Comparison of ENCODE assay signal across 25 mouse cellular contexts in genomic region chr1:40659496-40659895, GRCm38 (mm10). TPM values are rescaled to one million over a fixed set of nuclear protein-coding genes. Genes with fewer than 3 reads are reported as not detected.
A peak's percentile ranks its signal among the peaks of the same experiment; 100 is the strongest.
DNase-seq lines count a peak whose midpoint lies in the region; ATAC-seq and TF ChIP-seq lines count a peak whose summit lies in the region.
"Had no signal": no experiment of that assay in that cellular context is flagged by ENCODE, and none has a peak within 500 bp of the region (broad histone marks: within the 10 kb centered on the region; RNA-seq: fewer than 3 reads in every experiment).

No protein-coding gene starts in this region.

- H3K36me3 ChIP-seq in embryonic facial prominence, embryonic 12.5 days = no peaks in the 10 kb centered on the region
- no peaks in the 10 kb centered on the region for H3K36me3 ChIP-seq in embryonic facial prominence, embryonic 10.5 days (replicated peaks)
- H3K36me3 ChIP-seq in heart, embryonic 16.5 days (ENCODE audit: control insufficient read depth, insufficient read depth) = no peaks in the 10 kb centered on the region
- no peaks in the 10 kb centered on the region for H3K36me3 ChIP-seq in kidney, postnatal 0 days (ENCODE audit: insufficient read depth, low read length)
- no peaks in the 10 kb centered on the region for H3K36me3 ChIP-seq in stomach, embryonic 15.5 days
- H3K36me3 ChIP-seq: G1E; liver, embryonic 12.5 days had no signal

- intact Hi-C loops in left cerebral cortex, postnatal 14 days (cut with DNase I) = loop anchor here (5.0 to 10.0 kb wide), 2 partner anchors 82 to 285 kb away; no protein-coding TSS in a partner anchor

- H3K9ac ChIP-seq in embryonic facial prominence, embryonic 12.5 days = no peak overlapping the region
- H3K9ac ChIP-seq in heart, embryonic 16.5 days (ENCODE audit: low read length) = no peak overlapping the region
- H3K9ac ChIP-seq in kidney, postnatal 0 days (ENCODE audit: low read depth, low read length) = no peak overlapping the region
- H3K9ac ChIP-seq in stomach, embryonic 15.5 days = no peak overlapping the region
- H3K9ac ChIP-seq: liver, embryonic 12.5 days had no signal

- DNase-seq in embryonic facial prominence, embryonic 10.5 days (ENCODE audit: low spot score) = no peak
- no peak for DNase-seq in heart, adult 9 months (ENCODE audit: low spot score in 2 of 2)
- peak; percentile 24 for DNase-seq in kidney, postnatal 0 days (ENCODE audit: low spot score)
- DNase-seq in kidney, adult 11 months = no peak
- DNase-seq in left cerebral cortex, postnatal 14 days (ENCODE audit: low spot score in 2 of 2) = no peak
- DNase-seq: adrenal gland, postnatal 10 days; cerebellum, adult 11 months; cerebellum, postnatal 10 days; gastrocnemius, postnatal 14 days; kidney, postnatal 25 days; layer of hippocampus, adult 9-11 months; lung, adult 2 months; lung, postnatal 4 days; right cerebral cortex, postnatal 4 days; thymus, postnatal 25 days had no signal

- H3K4me3 ChIP-seq in embryonic facial prominence, embryonic 12.5 days = no peak overlapping the region
- H3K4me3 ChIP-seq in embryonic facial prominence, embryonic 10.5 days = no peak overlapping the region
- H3K4me3 ChIP-seq in heart, embryonic 16.5 days (ENCODE audit: low read length) = no peak overlapping the region
- no peak overlapping the region for H3K4me3 ChIP-seq in kidney, postnatal 0 days (replicated peaks; ENCODE audit: low read depth, low read length)
- no peak overlapping the region for H3K4me3 ChIP-seq in stomach, embryonic 15.5 days (replicated peaks)
- H3K4me3 ChIP-seq: left cerebral cortex, adult 2 months; liver, embryonic 12.5 days had no signal

- H3K9me3 ChIP-seq in embryonic facial prominence, embryonic 12.5 days = no peaks in the 10 kb centered on the region
- no peaks in the 10 kb centered on the region for H3K9me3 ChIP-seq in embryonic facial prominence, embryonic 10.5 days
- H3K9me3 ChIP-seq in heart, embryonic 16.5 days (replicated peaks; ENCODE audit: control insufficient read depth, low read length) = no peaks in the 10 kb centered on the region
- no peaks in the 10 kb centered on the region for H3K9me3 ChIP-seq in kidney, postnatal 0 days (replicated peaks; ENCODE audit: low read length)
- no peaks in the 10 kb centered on the region for H3K9me3 ChIP-seq in stomach, embryonic 15.5 days
- H3K9me3 ChIP-seq: G1E; liver, embryonic 12.5 days had no signal

- no peak for ATAC-seq in embryonic facial prominence, embryonic 12.5 days (ENCODE audit: insufficient number of reproducible peaks, insufficient read depth, low FRiP score, low TSS enrichment)
- ATAC-seq in heart, embryonic 16.5 days (replicated peaks; ENCODE audit: extremely low read depth, insufficient read depth, low FRiP score) = no peak
- ATAC-seq in kidney, postnatal 0 days (replicated peaks; ENCODE audit: low FRiP score, low read depth) = no peak
- ATAC-seq in stomach, embryonic 15.5 days (ENCODE audit: insufficient read depth, low FRiP score, low read depth) = no peak
- ATAC-seq: activated CD4-positive, CD25-positive, alpha-beta regulatory T cell, adult 4 months; forebrain, embryonic 14.5 days; liver, embryonic 12.5 days; midbrain, embryonic 16.5 days had no signal

- WGBS in embryonic facial prominence, embryonic 12.5 days = 30% methylated on average over 9 of the region's 9 CpGs
- WGBS in embryonic facial prominence, embryonic 10.5 days = 46% methylated on average over 9 of the region's 9 CpGs
- 28% methylated on average over 9 of the region's 9 CpGs for WGBS in heart, embryonic 16.5 days
- 6% methylated on average over 9 of the region's 9 CpGs for WGBS in kidney, postnatal 0 days
- WGBS in stomach, embryonic 15.5 days = 30% methylated on average over 9 of the region's 9 CpGs

- H3K27ac ChIP-seq in embryonic facial prominence, embryonic 12.5 days = no peak overlapping the region
- H3K27ac ChIP-seq in embryonic facial prominence, embryonic 10.5 days (replicated peaks) = no peak overlapping the region
- peak overlapping the region; percentile 61 for H3K27ac ChIP-seq in heart, embryonic 16.5 days (ENCODE audit: low read length)
- no peak overlapping the region for H3K27ac ChIP-seq in kidney, postnatal 0 days
- H3K27ac ChIP-seq in stomach, embryonic 15.5 days = 0 out of 2 replicates have a peak overlapping the region, but pooled peaks have one; percentile 23
- H3K27ac ChIP-seq: left cerebral cortex, adult 2 months; liver, embryonic 12.5 days had no signal

- H3K4me1 ChIP-seq in embryonic facial prominence, embryonic 12.5 days = peaks cover 12% of the 10 kb centered on the region; the same call in 1 of the 2 replicates
- H3K4me1 ChIP-seq in embryonic facial prominence, embryonic 10.5 days = peaks cover 25% of the 10 kb centered on the region
- peaks cover 12% of the 10 kb centered on the region for H3K4me1 ChIP-seq in heart, embryonic 16.5 days (ENCODE audit: control insufficient read depth, insufficient read depth, low read length)
- 0 out of 2 replicates have a peak, but pooled peaks cover 3% of the 10 kb centered on the region for H3K4me1 ChIP-seq in kidney, postnatal 0 days (replicated peaks; ENCODE audit: insufficient read depth, low read length)
- no peaks in the 10 kb centered on the region for H3K4me1 ChIP-seq in stomach, embryonic 15.5 days
- H3K4me1 ChIP-seq: liver, embryonic 12.5 days had no signal

- H3K4me2 ChIP-seq in embryonic facial prominence, embryonic 12.5 days (replicated peaks) = peak overlapping the region; percentile 24
- peak overlapping the region; percentile 45 for H3K4me2 ChIP-seq in heart, embryonic 16.5 days (ENCODE audit: low read depth, low read length)
- H3K4me2 ChIP-seq in kidney, postnatal 0 days (ENCODE audit: low read length) = peak overlapping the region; percentile 43
- no peak overlapping the region; the same call in 1 of the 2 replicates for H3K4me2 ChIP-seq in stomach, embryonic 15.5 days
- H3K4me2 ChIP-seq: liver, embryonic 12.5 days had no signal

- no peaks in the 10 kb centered on the region for H3K27me3 ChIP-seq in embryonic facial prominence, embryonic 12.5 days
- H3K27me3 ChIP-seq in embryonic facial prominence, embryonic 10.5 days (replicated peaks; ENCODE audit: low read depth, poor library complexity, severe bottlenecking) = 0 out of 2 replicates have a peak, but pooled peaks cover 3% of the 10 kb centered on the region
- H3K27me3 ChIP-seq in heart, embryonic 16.5 days (ENCODE audit: control insufficient read depth, insufficient read depth, low read length) = no peaks in the 10 kb centered on the region
- no peaks in the 10 kb centered on the region for H3K27me3 ChIP-seq in kidney, postnatal 0 days (ENCODE audit: insufficient read depth, low read length)
- H3K27me3 ChIP-seq in stomach, embryonic 15.5 days (replicated peaks) = no peaks in the 10 kb centered on the region
- H3K27me3 ChIP-seq: liver, embryonic 12.5 days had no signal

- TF ChIP-seq CTCF in kidney, postnatal 0 days (IDR thresholded peaks at IDR 0.05; ENCODE audit: low read depth) = no peak

RNA-seq across cellular contexts. Expression of gene Slc9a2, which starts 20.9 kb away (rescaled TPM):
- polyA plus RNA-seq in embryonic facial prominence, embryonic 12.5 days (2016; fragmentation: Nextera tagmentation; extraction: Ambion mirVana) = 0.12 and 0.13 TPM in 2 replicates
- not detected in 2 replicates for polyA plus RNA-seq in embryonic facial prominence, embryonic 10.5 days (2016; fragmentation: Nextera tagmentation; extraction: Ambion mirVana)
- polyA plus RNA-seq in heart, embryonic 16.5 days (2015; fragmentation: Nextera tagmentation; extraction: Ambion mirVana) = 0.42 and 0.96 TPM in 2 replicates
- 6.4 and 7.4 TPM in 2 replicates for polyA plus RNA-seq in kidney, postnatal 0 days (2015; fragmentation: Nextera tagmentation; extraction: Ambion mirVana)
- 1.8 and 2.3 TPM in 2 replicates for polyA plus RNA-seq in stomach, embryonic 15.5 days (2015; fragmentation: Nextera tagmentation; extraction: Ambion mirVana)
- 1 to 10 TPM; 2.7 to 2.9 TPM for total RNA-seq in left cerebral cortex, postnatal 14 days (2021)
- total RNA-seq: neutrophil, adult 5-6 weeks had no signal
- polyA plus RNA-seq: activated CD4-positive, CD25-positive, alpha-beta regulatory T cell, adult 4 months; G1E; liver, embryonic 12.5 days had no signal

Comparison
In these comparisons a context has a peak if more than half of its experiments do, and no peak if none do; other contexts are left out.
1. H3K27ac ChIP-seq: peak in heart, embryonic 16.5 days (single experiment) and stomach, embryonic 15.5 days (single experiment); none in embryonic facial prominence, embryonic 12.5 days (single experiment), embryonic facial prominence, embryonic 10.5 days (single experiment) and kidney, postnatal 0 days (single experiment).